Mouse (Mus musculus) heart, embryonic 13.5 days (tissue): ENCODE data around the gene Cyp4f39. TPM values are rescaled to one million over a fixed set of nuclear protein-coding genes. Genes with fewer than 3 reads are reported as not detected.

Source experiments
- ATAC-seq: fragments of 200-750 bp; cut with Nextera tagmentation; 2 replicates; pipeline ENCODE4 v1.8.0; 2017; ENCODE audit warnings: moderate TSS enrichment; ENCODE audit not compliant: insufficient number of reproducible peaks, low FRiP score, low TSS enrichment; ENCODE audit errors: extremely low read depth
- H3K27ac ChIP-seq: fragments of 300-500 bp; sonication (generic); replicated peaks from 2 replicates; pipeline ENCODE4 v1.5.1; 2015; ENCODE audit warnings: moderate library complexity, mild to moderate bottlenecking, inconsistent platforms
- H3K27me3 ChIP-seq: fragments of 300-500 bp; sonication (generic); replicated peaks from 2 replicates; pipeline ENCODE4 v1.6.1; 2015; ENCODE audit warnings: mild to moderate bottlenecking, inconsistent platforms
- H3K36me3 ChIP-seq: fragments of 300-500 bp; sonication (generic); 2 replicates; pipeline ENCODE4 v1.6.1; 2015; ENCODE audit warnings: mild to moderate bottlenecking, inconsistent platforms
- H3K4me1 ChIP-seq: fragments of 300-500 bp; sonication (generic); 2 replicates; pipeline ENCODE4 v1.6.1; 2015; ENCODE audit warnings: inconsistent platforms
- H3K4me2 ChIP-seq: fragments of 300-500 bp; sonication (generic); 2 replicates; pipeline ENCODE4 v1.6.1; 2015; ENCODE audit warnings: inconsistent platforms, mild to moderate bottlenecking, moderate library complexity
- H3K4me3 ChIP-seq: fragments of 300-500 bp; sonication (generic); 2 replicates; pipeline ENCODE4 v1.5.1; 2015; ENCODE audit warnings: moderate library complexity, mild to moderate bottlenecking, inconsistent platforms
- H3K9ac ChIP-seq: fragments of 300-500 bp; sonication (generic); 2 replicates; pipeline ENCODE4 v1.6.1; 2015; ENCODE audit warnings: inconsistent platforms, mild to moderate bottlenecking, moderate library complexity
- H3K9me3 ChIP-seq: fragments of 300-500 bp; sonication (generic); 2 replicates; pipeline ENCODE4 v1.6.1; 2016; ENCODE audit warnings: inconsistent platforms
- WGBS: fragments of 180-500 bp; shearing (Covaris S2); methylation state at CpG from one replicate; pipeline ENCODE4 v1.1.7; 2015; ENCODE audit warnings: mixed read lengths; 5-methylcytosine and 5-hydroxymethylcytosine counted together
- polyA plus RNA-seq: library from polyadenylated mRNA; unstranded; fragments of >200 nt; fragmentation: Nextera tagmentation; extraction: Ambion mirVana; gene quantifications from 2 replicates; pipeline ENCODE4 v1.2.1, GENCODE M21; 2015

The Cyp4f39 gene
- polyA plus RNA-seq, 1 experiment from 2014 or later, result 0.15 TPM

DNA sequence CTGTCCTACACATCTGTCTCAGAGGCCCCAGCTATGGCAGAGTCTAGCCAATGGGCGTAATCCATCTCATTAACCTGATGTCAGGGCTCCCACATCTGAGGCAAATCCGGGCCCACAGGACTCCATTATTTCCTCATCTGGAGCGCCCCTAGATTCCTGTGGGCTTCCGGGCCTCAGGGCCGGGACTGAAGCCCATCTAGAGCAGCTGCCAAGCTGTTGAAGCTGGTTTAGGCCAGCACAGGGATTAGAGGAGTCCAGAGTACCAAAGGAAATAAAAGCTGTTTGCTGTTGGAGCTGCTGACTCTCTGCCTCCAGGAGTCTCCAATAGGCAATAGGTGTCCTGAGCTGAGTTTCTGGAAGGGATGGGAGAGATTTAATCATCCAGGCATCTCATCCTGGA is 17.4 kb upstream of the Cyp4f39 start:
- H3K27ac ChIP-seq, result no peak overlapping the region
- H3K36me3 ChIP-seq, result no peaks in the 10 kb centered on the region
- H3K9ac ChIP-seq, result no peak overlapping the region
- ATAC-seq, result no peak
- H3K4me1 ChIP-seq, result no peaks in the 10 kb centered on the region
- no peaks in the 10 kb centered on the region for H3K9me3 ChIP-seq
- no peak overlapping the region for H3K4me3 ChIP-seq
- WGBS, result 67% methylated on average over 5 of the region's 5 CpGs
- no peak overlapping the region for H3K4me2 ChIP-seq
- peaks cover 4% of the 10 kb centered on the region; the same call in 1 of the 2 replicates for H3K27me3 ChIP-seq

- no peaks in the 10 kb centered on the region for H3K36me3 ChIP-seq
Observed at GRCm38 (mm10) chr17:32437106-32437505, 15.4 kb upstream of the Cyp4f39 start.

GRCm38 (mm10) chr17:32443245-32443644 is 9.3 kb upstream of the Cyp4f39 start:
- H3K4me2 ChIP-seq, result no peak overlapping the region
- H3K4me1 ChIP-seq, result no peaks in the 10 kb centered on the region
- no peak overlapping the region for H3K9ac ChIP-seq
- peaks cover 23% of the 10 kb centered on the region; the same call in 1 of the 2 replicates for H3K27me3 ChIP-seq
- WGBS, result 58% methylated on average over 6 of the region's 6 CpGs
- no peaks in the 10 kb centered on the region for H3K36me3 ChIP-seq
- no peak overlapping the region for H3K27ac ChIP-seq
- ATAC-seq, result no peak
- H3K4me3 ChIP-seq, result no peak overlapping the region
- peaks cover 6% of the 10 kb centered on the region; the same call in 1 of the 2 replicates for H3K9me3 ChIP-seq

More at GRCm38 (mm10) chr17:32437106-32437505, 15.4 kb upstream of the Cyp4f39 start:
- Histone ChIP-seq H3K27me3 (peaks cover 14% of the 10 kb centered on the region; the same call in 1 of the 2 replicates), H3K27ac (no peak overlapping the region), H3K4me1 (no peaks in the 10 kb centered on the region), H3K4me3 (no peak overlapping the region), H3K4me2 (no peak overlapping the region), H3K9ac (no peak overlapping the region), H3K9me3 (no peaks in the 10 kb centered on the region)
- ATAC-seq, result no peak
- WGBS, result 86% methylated on average over 4 of the region's 4 CpGs

DNA sequence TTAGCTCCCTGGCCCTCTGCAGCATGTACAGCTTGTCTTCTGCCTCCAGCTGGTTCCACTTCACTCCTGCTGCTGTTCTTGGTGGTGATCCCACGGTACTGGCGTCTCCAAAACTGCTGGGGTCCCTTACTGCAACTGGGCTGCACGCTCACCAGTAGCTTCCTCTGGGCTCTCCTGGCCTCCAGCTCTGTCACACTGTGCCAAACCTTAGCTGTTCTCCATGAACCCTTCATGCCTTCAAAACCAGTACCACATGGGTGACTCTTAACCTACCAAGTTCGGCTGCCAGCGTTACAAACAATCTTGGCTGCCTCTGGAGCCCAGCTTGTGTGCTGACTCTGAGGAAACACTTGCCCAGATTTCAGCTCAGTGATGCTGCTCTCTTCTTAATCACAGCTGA is 7.5 kb upstream of the Cyp4f39 start:
- peaks cover 16% of the 10 kb centered on the region for H3K9me3 ChIP-seq
- no peak for ATAC-seq
- H3K27me3 ChIP-seq, result peaks cover 23% of the 10 kb centered on the region; the same call in 1 of the 2 replicates
- no peaks in the 10 kb centered on the region for H3K36me3 ChIP-seq
- H3K27ac ChIP-seq, result no peak overlapping the region
- no peak overlapping the region for H3K4me2 ChIP-seq
- 70% methylated on average over 5 of the region's 5 CpGs for WGBS
- no peak overlapping the region for H3K4me3 ChIP-seq
- H3K4me1 ChIP-seq, result no peaks in the 10 kb centered on the region
- H3K9ac ChIP-seq, result no peak overlapping the region

DNA sequence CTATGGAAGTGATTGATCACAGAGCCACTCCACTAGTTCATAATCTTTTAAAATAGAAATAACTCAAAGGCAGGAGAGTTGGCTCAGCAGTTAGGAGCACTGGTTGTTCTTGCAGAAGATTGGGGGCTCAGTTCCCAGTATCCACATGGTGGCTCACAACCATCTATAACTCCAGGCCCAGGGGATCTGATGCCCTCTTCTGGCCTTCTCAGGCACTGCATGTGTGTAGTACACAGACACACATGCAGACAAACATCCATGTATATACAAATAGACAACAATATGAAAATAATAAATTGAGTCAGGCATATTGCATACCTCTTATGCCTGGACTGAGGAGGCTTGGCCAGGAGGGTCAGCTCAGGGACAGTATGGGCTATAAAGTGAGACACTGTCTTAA is 5.3 kb upstream of the Cyp4f39 start:
- Histone ChIP-seq H3K27me3 (peaks cover 28% of the 10 kb centered on the region), H3K4me3 (no peak overlapping the region), H3K4me2 (no peak overlapping the region), H3K36me3 (no peaks in the 10 kb centered on the region), H3K4me1 (peaks cover under 1% of the 10 kb centered on the region), H3K9me3 (peaks cover 16% of the 10 kb centered on the region), H3K9ac (no peak overlapping the region), H3K27ac (no peak overlapping the region)
- no peak for ATAC-seq

DNA sequence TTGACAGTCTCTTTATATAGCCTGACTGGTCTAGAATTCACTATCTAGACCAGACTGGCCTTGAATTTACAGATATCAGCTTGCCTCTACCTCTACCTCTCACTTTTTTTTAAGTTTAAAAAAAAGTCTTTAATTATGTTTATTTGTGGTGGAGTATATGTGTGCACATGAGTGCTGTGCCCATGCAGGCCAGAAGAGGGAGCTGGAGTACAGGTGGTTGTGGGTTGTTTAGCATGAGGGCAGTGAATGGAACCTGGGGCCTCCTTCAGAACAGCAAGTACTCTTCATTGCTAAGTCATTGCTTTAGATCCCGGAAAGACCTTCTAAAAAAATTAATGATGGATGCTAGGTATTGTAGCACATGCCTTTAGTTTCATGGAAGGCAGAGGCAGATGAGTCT is 3.5 kb upstream of the Cyp4f39 start:
- no peak overlapping the region for H3K4me2 ChIP-seq
- H3K9me3 ChIP-seq, result peaks cover 16% of the 10 kb centered on the region
- ATAC-seq, result no peak
- no peak overlapping the region for H3K4me3 ChIP-seq
- no peak overlapping the region for H3K9ac ChIP-seq
- peaks cover 8% of the 10 kb centered on the region for H3K4me1 ChIP-seq
- H3K27me3 ChIP-seq, result peaks cover 41% of the 10 kb centered on the region
- 85% methylated on average over 1 of the region's 1 CpGs for WGBS
- no peaks in the 10 kb centered on the region for H3K36me3 ChIP-seq
- H3K27ac ChIP-seq, result no peak overlapping the region

DNA sequence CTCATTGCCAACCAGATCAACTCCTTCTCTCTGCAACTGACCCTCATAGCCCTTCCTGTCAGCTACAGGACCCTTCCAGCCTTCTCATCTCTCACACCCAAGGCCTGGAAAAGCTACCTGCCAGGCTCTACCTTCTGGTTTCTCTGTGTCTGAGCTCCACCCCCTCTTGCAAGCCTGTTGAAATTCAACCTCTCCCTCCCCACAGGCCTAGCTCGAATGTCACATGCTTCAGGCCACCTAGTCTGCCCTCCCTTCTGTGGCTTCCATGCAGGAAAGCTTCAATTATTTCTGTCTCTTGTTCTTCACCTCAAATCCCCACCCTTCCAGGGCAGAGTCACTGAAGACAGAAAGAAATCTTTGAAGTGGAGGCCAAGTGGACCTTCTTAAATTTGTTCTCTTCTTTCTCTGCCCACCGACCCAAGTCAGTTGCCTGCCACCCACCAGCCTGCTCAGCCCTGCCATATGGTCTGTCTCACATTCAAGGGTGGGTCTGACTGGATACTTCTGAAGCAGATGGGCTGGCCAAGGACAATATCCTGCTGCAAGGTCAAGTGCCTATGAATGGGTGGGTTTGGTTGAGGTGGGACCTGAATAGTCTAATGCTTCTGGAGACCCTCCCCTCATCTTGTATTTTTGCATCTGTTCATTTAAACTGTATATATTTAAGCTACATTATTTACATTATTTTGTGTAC is 1.5 kb upstream of the Cyp4f39 start:
- H3K27ac ChIP-seq, result no peak overlapping the region
- H3K9ac ChIP-seq, result no peak overlapping the region
- no peak overlapping the region for H3K4me3 ChIP-seq
- H3K9me3 ChIP-seq, result peaks cover 16% of the 10 kb centered on the region
- H3K4me1 ChIP-seq, result peaks cover 11% of the 10 kb centered on the region
- 35% methylated on average over 2 of the region's 2 CpGs for WGBS
- H3K4me2 ChIP-seq, result no peak overlapping the region
- no peak for ATAC-seq
- peaks cover 52% of the 10 kb centered on the region for H3K27me3 ChIP-seq
- no peaks in the 10 kb centered on the region for H3K36me3 ChIP-seq

DNA sequence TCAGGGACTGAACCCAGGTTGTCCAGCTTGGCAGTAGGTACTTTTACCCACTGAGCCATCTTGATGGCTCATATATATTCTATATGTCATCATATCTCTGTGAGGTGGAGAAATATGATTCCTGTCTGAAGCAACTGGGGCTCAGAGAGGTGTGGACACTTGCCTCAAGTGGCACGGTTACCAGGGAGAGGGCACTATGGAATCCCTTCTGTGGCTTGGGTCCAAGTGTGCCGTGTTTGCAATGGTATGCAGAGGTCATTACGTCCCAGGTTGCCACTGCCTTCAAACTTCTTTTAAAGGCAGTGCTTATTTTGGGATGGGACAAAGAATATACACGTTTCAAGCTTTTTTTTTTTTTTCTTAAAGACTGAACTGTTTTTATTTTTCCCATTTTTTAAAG is 1.7 kb downstream of the Cyp4f39 start:
- H3K27me3 ChIP-seq, result peaks cover 52% of the 10 kb centered on the region
- H3K9me3 ChIP-seq, result peaks cover 2% of the 10 kb centered on the region; the same call in 1 of the 2 replicates
- no peak for ATAC-seq
- 48% methylated on average over 4 of the region's 4 CpGs for WGBS
- no peak overlapping the region for H3K4me2 ChIP-seq
- H3K4me3 ChIP-seq, result no peak overlapping the region
- no peak overlapping the region for H3K27ac ChIP-seq
- no peak overlapping the region for H3K9ac ChIP-seq
- H3K4me1 ChIP-seq, result peaks cover 11% of the 10 kb centered on the region
- no peaks in the 10 kb centered on the region for H3K36me3 ChIP-seq

- H3K27ac ChIP-seq, result no peak overlapping the region
- no peak overlapping the region for H3K4me3 ChIP-seq
- no peaks in the 10 kb centered on the region for H3K9me3 ChIP-seq
- H3K36me3 ChIP-seq, result no peaks in the 10 kb centered on the region
- 34% methylated on average over 2 of the region's 2 CpGs for WGBS
- peaks cover 11% of the 10 kb centered on the region for H3K4me1 ChIP-seq
- H3K9ac ChIP-seq, result no peak overlapping the region
- no peak overlapping the region for H3K4me2 ChIP-seq
- H3K27me3 ChIP-seq, result peaks cover 47% of the 10 kb centered on the region
- ATAC-seq, result no peak
Observed at GRCm38 (mm10) chr17:32454997-32455396, 2.5 kb downstream of the Cyp4f39 start.

DNA sequence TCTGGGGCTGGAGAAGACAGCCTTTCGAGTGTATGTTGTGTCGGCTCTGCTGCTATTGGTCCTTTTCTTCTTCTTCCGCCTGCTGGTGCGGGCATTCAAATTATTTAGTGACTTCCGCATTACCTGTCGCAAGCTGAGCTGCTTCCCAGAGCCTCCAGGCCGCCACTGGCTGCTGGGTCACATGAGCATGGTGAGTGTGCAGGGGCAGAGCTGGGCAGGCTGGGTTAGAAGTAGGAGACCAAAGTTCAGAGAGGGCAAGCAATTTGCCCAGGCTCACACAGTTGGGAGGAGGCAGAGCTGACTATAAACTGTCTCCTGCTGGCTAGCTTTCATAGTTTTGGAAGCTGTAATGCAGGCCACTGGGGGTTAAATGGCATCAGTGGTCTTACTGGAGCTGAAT is 16.0 kb downstream of the Cyp4f39 start:
- no peak for ATAC-seq
- no peak overlapping the region for H3K9ac ChIP-seq
- no peaks in the 10 kb centered on the region for H3K4me1 ChIP-seq
- no peaks in the 10 kb centered on the region for H3K36me3 ChIP-seq
- no peak overlapping the region for H3K4me2 ChIP-seq
- no peaks in the 10 kb centered on the region for H3K9me3 ChIP-seq
- H3K4me3 ChIP-seq, result no peak overlapping the region
- 46% methylated on average over 7 of the region's 7 CpGs for WGBS
- H3K27ac ChIP-seq, result no peak overlapping the region
- peaks cover 14% of the 10 kb centered on the region for H3K27me3 ChIP-seq

DNA sequence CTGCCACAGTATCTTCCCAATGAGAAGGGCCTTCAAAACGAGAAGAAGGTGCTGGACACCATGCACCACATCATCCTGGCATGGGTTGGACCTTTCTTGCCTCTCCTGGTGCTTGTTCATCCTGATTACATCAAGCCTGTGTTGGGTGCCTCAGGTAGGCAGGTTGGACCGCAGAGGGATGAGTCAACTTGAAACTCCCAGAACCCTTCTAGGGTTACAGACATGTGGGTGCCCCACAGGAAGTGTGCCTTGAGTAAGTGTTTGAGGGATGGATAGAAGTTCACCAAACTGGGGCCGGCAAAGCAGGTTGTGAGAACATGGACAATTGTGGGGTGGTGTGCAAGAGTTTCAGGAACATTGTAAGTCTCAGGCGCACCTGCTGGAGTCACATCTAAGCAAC is 18.3 kb downstream of the Cyp4f39 start:
- H3K9ac ChIP-seq, result no peak overlapping the region
- H3K4me3 ChIP-seq, result no peak overlapping the region
- no peaks in the 10 kb centered on the region for H3K9me3 ChIP-seq
- no peak overlapping the region for H3K4me2 ChIP-seq
- ATAC-seq, result no peak
- 74% methylated on average over 4 of the region's 4 CpGs for WGBS
- no peaks in the 10 kb centered on the region; the same call in 1 of the 2 replicates for H3K27me3 ChIP-seq
- no peak overlapping the region for H3K27ac ChIP-seq
- H3K4me1 ChIP-seq, result no peaks in the 10 kb centered on the region
- no peaks in the 10 kb centered on the region for H3K36me3 ChIP-seq

- Histone ChIP-seq H3K27ac (no peak overlapping the region), H3K9ac (no peak overlapping the region), H3K36me3 (no peaks in the 10 kb centered on the region), H3K4me1 (no peaks in the 10 kb centered on the region), H3K4me3 (no peak overlapping the region), H3K9me3 (no peaks in the 10 kb centered on the region), H3K4me2 (no peak overlapping the region), H3K27me3 (peaks cover 5% of the 10 kb centered on the region; the same call in 1 of the 2 replicates)
- ATAC-seq, result no peak
- WGBS, result 54% methylated on average over 7 of the region's 7 CpGs
Observed at GRCm38 (mm10) chr17:32472176-32472575, 19.7 kb downstream of the Cyp4f39 start.
